Mouse (Mus musculus) embryonic facial prominence, embryonic 11.5 days (tissue): ENCODE measurements around the gene Tas2r118. TPM values are rescaled to one million over a fixed set of nuclear protein-coding genes. Genes with fewer than 3 reads are reported as not detected.

Source experiments
- ATAC-seq: fragments of 200-750 bp; cut with Nextera tagmentation; replicated peaks from 2 replicates; pipeline ENCODE4 v1.8.0; 2017; ENCODE audit warnings: low read depth; ENCODE audit not compliant: insufficient number of reproducible peaks, low FRiP score, low TSS enrichment
- DNase-seq: peaks from one replicate; pipeline ENCODE4 v3.0.0-alpha.2; 2015; ENCODE audit warnings: low spot score
- H3K27ac ChIP-seq: fragments of 300-500 bp; sonication (generic); replicated peaks from 2 replicates; pipeline ENCODE4 v1.5.1; 2014; ENCODE audit warnings: mild to moderate bottlenecking, low read depth, low read length, control low read depth
- H3K27me3 ChIP-seq: fragments of 300-500 bp; sonication (generic); 2 replicates; pipeline ENCODE4 v1.6.1; 2014; ENCODE audit warnings: mild to moderate bottlenecking, low read length, moderate library complexity, mixed read lengths; ENCODE audit not compliant: control insufficient read depth, insufficient read depth
- H3K36me3 ChIP-seq: fragments of 300-500 bp; sonication (generic); replicated peaks from 2 replicates; pipeline ENCODE4 v1.6.1; 2014; ENCODE audit warnings: low read depth, mild to moderate bottlenecking, low read length, moderate library complexity, mixed read lengths; ENCODE audit not compliant: control insufficient read depth, insufficient read depth
- H3K4me1 ChIP-seq: fragments of 300-500 bp; sonication (generic); 2 replicates; pipeline ENCODE4 v1.6.1; 2014; ENCODE audit warnings: low read length, mixed read lengths; ENCODE audit not compliant: control insufficient read depth, insufficient read depth
- H3K4me2 ChIP-seq: fragments of 300-500 bp; sonication (generic); 2 replicates; pipeline ENCODE4 v1.6.1; 2014; ENCODE audit warnings: low read depth, mild to moderate bottlenecking, control low read depth, low read length, moderate library complexity
- H3K4me3 ChIP-seq: fragments of 300-500 bp; sonication (generic); 2 replicates; pipeline ENCODE4 v1.5.1; 2014; ENCODE audit warnings: low read depth, low read length, control low read depth
- H3K9ac ChIP-seq: fragments of 300-500 bp; sonication (generic); replicated peaks from 2 replicates; pipeline ENCODE4 v1.6.1; 2014; ENCODE audit warnings: mild to moderate bottlenecking, control low read depth, low read length
- H3K9me3 ChIP-seq: fragments of 300-500 bp; sonication (generic); replicated peaks from 2 replicates; pipeline ENCODE4 v1.6.1; 2016; ENCODE audit warnings: mild to moderate bottlenecking, low read length, inconsistent platforms, mixed read lengths; ENCODE audit not compliant: control insufficient read depth
- WGBS: fragments of 180-500 bp; shearing (Covaris S2); extraction: QIAGEN DNeasy Blood & Tissue Kit; methylation state at CpG from one replicate; pipeline ENCODE4 v1.1.7; 2014; 5-methylcytosine and 5-hydroxymethylcytosine counted together
- polyA plus RNA-seq: library from polyadenylated mRNA; unstranded; fragments of >200 nt; fragmentation: Nextera tagmentation; extraction: Ambion mirVana; gene quantifications from 2 replicates; pipeline ENCODE4 v1.2.1, GENCODE M21; 2014

The Tas2r118 gene
- polyA plus RNA-seq = not detected in 2 replicates

GRCm38 (mm10) chr6:23969960-23970359 is at the start of gene Tas2r118:
TSS of gene Tas2r118 (minus strand) at chr6:23970060.
- Histone ChIP-seq H3K9ac (no peak within 1 kb of the TSS), H3K27me3 (no peaks in the 10 kb centered on the region), H3K4me2 (no peak within 1 kb of the TSS), H3K36me3 (no peaks in the 10 kb centered on the region), H3K4me3 (no peak within 1 kb of the TSS), H3K27ac (no peak within 1 kb of the TSS), H3K9me3 (no peaks in the 10 kb centered on the region), H3K4me1 (no peaks in the 10 kb centered on the region)
- DNase-seq = no peak
- 88% methylated on average over 5 of the region's 5 CpGs for WGBS
- ATAC-seq = no peak

- Histone ChIP-seq H3K4me3 (no peak overlapping the region), H3K4me2 (no peak overlapping the region), H3K36me3 (no peaks in the 10 kb centered on the region), H3K4me1 (no peaks in the 10 kb centered on the region), H3K9me3 (no peaks in the 10 kb centered on the region), H3K9ac (no peak overlapping the region), H3K27me3 (no peaks in the 10 kb centered on the region), H3K27ac (no peak overlapping the region)
- ATAC-seq (no peak), DNase-seq (no peak)
- 94% methylated on average over 5 of the region's 5 CpGs for WGBS
These were observed 48.5 kb upstream of the Tas2r118 start for GRCm38 (mm10) chr6:24018320-24018719.

- Histone ChIP-seq H3K27me3 (no peaks in the 10 kb centered on the region), H3K9me3 (no peaks in the 10 kb centered on the region), H3K27ac (no peak overlapping the region), H3K4me3 (no peak overlapping the region), H3K4me2 (no peak overlapping the region), H3K4me1 (no peaks in the 10 kb centered on the region), H3K36me3 (no peaks in the 10 kb centered on the region), H3K9ac (no peak overlapping the region)
- 85% methylated on average over 2 of the region's 2 CpGs for WGBS
- ATAC-seq (no peak), DNase-seq (no peak)
These were observed 23.4 kb upstream of the Tas2r118 start for GRCm38 (mm10) chr6:23993276-23993675.

GRCm38 (mm10) chr6:23990687-23991387 is 21.0 kb upstream of the Tas2r118 start:
- 70% methylated on average over 3 of the region's 3 CpGs for WGBS

GRCm38 (mm10) chr6:23986293-23986692 is 16.4 kb upstream of the Tas2r118 start:
- Histone ChIP-seq H3K4me2 (no peak overlapping the region), H3K9ac (no peak overlapping the region), H3K27me3 (no peaks in the 10 kb centered on the region), H3K27ac (no peak overlapping the region), H3K4me1 (no peaks in the 10 kb centered on the region), H3K9me3 (no peaks in the 10 kb centered on the region), H3K4me3 (no peak overlapping the region), H3K36me3 (no peaks in the 10 kb centered on the region)
- no peak for DNase-seq
- ATAC-seq = no peak
- 94% methylated on average over 1 of the region's 1 CpGs for WGBS

More at GRCm38 (mm10) chr6:23990687-23991387, 21.0 kb upstream of the Tas2r118 start:
- DNase-seq (no peak), ATAC-seq (no peak)
- Histone ChIP-seq H3K4me1 (no peaks in the 10 kb centered on the region), H3K27ac (no peak overlapping the region), H3K9me3 (no peaks in the 10 kb centered on the region), H3K4me2 (no peak overlapping the region), H3K27me3 (no peaks in the 10 kb centered on the region), H3K9ac (no peak overlapping the region), H3K4me3 (no peak overlapping the region), H3K36me3 (no peaks in the 10 kb centered on the region)

- no peak overlapping the region for H3K4me3 ChIP-seq
- no peak overlapping the region for H3K27ac ChIP-seq
- DNase-seq (no peak), ATAC-seq (no peak)
- no peak overlapping the region for H3K9ac ChIP-seq
- no peaks in the 10 kb centered on the region for H3K4me1 ChIP-seq
- H3K36me3 ChIP-seq = no peaks in the 10 kb centered on the region
- H3K4me2 ChIP-seq = no peak overlapping the region
- H3K9me3 ChIP-seq = no peaks in the 10 kb centered on the region
- WGBS = 78% methylated on average over 2 of the region's 2 CpGs
- no peaks in the 10 kb centered on the region for H3K27me3 ChIP-seq
These were observed 2.9 kb downstream of the Tas2r118 start for GRCm38 (mm10) chr6:23966980-23967379.

GRCm38 (mm10) chr6:23965925-23966324 is 3.9 kb downstream of the Tas2r118 start:
- WGBS = 90% methylated on average over 3 of the region's 3 CpGs
- H3K27ac ChIP-seq = no peak overlapping the region
- no peaks in the 10 kb centered on the region for H3K36me3 ChIP-seq
- H3K9ac ChIP-seq = no peak overlapping the region
- H3K4me3 ChIP-seq = no peak overlapping the region
- ATAC-seq (no peak), DNase-seq (no peak)
- no peaks in the 10 kb centered on the region for H3K27me3 ChIP-seq
- H3K4me2 ChIP-seq = no peak overlapping the region
- H3K9me3 ChIP-seq = no peaks in the 10 kb centered on the region
- H3K4me1 ChIP-seq = no peaks in the 10 kb centered on the region

GRCm38 (mm10) chr6:23963741-23964140 is 6.1 kb downstream of the Tas2r118 start:
- 66% methylated on average over 1 of the region's 1 CpGs for WGBS
- Histone ChIP-seq H3K36me3 (no peaks in the 10 kb centered on the region), H3K9me3 (no peaks in the 10 kb centered on the region), H3K27ac (no peak overlapping the region), H3K9ac (no peak overlapping the region), H3K4me1 (no peaks in the 10 kb centered on the region), H3K27me3 (no peaks in the 10 kb centered on the region), H3K4me3 (no peak overlapping the region), H3K4me2 (no peak overlapping the region)
- no peak for DNase-seq
- no peak for ATAC-seq
